Mouse (Mus musculus): ENCODE data around the gene Drosha. TPM values are rescaled to one million over a fixed set of nuclear protein-coding genes. Genes with fewer than 3 reads are reported as not detected.

Gene Drosha
- 81.4 and 87.4 TPM in 2 replicates for polyA plus RNA-seq (2014; fragmentation: Nextera tagmentation; extraction: Ambion mirVana)

DNA sequence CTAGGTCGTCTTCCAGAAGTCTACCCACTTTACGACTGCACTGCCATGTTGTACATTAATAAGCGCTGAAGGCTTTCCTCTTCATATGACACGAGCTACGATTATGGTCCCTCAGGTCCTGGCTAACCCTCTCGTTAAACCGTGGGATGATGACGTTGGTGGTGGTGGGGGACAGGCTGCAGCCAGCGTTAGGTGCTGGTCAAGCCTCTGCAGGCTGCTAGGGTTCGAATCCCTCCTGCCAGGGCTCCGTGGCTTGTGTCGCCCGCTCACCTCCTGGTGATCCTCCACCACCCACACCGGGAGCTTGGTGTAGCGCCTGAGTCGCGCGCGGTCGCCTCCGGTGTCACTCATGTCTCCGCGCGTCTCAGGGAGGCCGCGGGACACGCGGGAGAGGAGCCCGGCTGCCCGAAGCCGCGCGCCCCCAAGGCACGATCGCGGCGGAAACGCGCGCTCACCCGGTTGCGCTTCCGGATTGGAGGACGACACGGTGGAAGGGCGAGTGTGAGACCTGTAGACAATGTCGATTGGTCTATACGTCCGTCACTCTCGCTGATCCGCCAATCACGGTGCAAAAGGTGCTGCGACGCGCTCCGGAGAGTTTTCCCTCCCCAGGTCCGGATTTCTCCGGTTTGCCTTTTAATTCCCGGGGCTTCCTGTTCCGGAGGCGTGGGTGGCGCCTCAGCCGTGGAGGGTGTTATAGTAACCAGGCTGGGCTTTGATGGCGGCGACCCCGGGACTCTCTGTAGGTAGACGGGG is at the start of gene Drosha, which contains the start of gene 6030458C11Rik:
Drosha (plus strand) TSS at position 619 of the 756 bp plus-strand sequence.
6030458C11Rik (minus strand) TSS at position 453 of the 756 bp plus-strand sequence.
- Histone ChIP-seq H3K4me2 (ENCODE audit: low read depth, severe bottlenecking) (peak within 1 kb of the TSS; percentile 65), H3K4me1 (ENCODE audit: control insufficient read depth, insufficient read depth, low read length) (peaks cover 11% of the 10 kb centered on the region), H3K4me3 (ENCODE audit: low read depth, low read length) (peak within 1 kb of the TSS; percentile 78), H3K27me3 (ENCODE audit: control insufficient read depth, insufficient read depth, low read length) (no peaks in the 10 kb centered on the region), H3K36me3 (ENCODE audit: control insufficient read depth, insufficient read depth, low read length) (peaks cover 14% of the 10 kb centered on the region), H3K27ac (replicated peaks; ENCODE audit: low read depth, low read length) (peak within 1 kb of the TSS; percentile 64), H3K9me3 (ENCODE audit: control insufficient read depth, low read length) (no peaks in the 10 kb centered on the region), H3K9ac (ENCODE audit: low read length) (peak within 1 kb of the TSS; percentile 83)
- peak; percentile 100 for ATAC-seq (ENCODE audit: insufficient number of reproducible peaks, low FRiP score, low TSS enrichment, low read depth)
- peak; percentile 99 for DNase-seq (ENCODE audit: low spot score)
- WGBS: under 1% methylated on average over 67 of the region's 67 CpGs

DNA sequence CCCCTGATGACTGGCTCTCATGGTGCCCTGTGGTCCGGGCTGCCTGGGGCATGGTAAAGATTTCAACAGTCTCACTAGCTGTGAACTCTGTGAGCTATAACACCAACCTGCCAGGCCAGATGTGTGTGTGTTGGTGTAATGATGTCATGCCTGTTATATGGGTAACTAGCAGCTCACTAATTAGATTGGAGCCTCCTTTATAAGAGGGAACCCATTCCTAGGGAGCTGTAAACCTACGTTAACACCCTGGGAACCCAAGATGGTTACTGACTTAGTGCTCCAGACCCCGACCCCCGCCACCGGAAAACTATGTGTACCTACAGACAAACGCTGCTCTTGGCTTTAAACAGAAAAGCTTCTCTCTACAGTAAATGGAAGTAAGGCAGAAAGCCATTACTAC is 43.3 kb upstream of the Drosha start:
- 49% methylated on average over 6 of the region's 6 CpGs for WGBS
- ATAC-seq (ENCODE audit: insufficient number of reproducible peaks, low FRiP score, low TSS enrichment, low read depth): peak; percentile 44; the same call in 1 of the 2 replicates
- Histone ChIP-seq H3K36me3 (ENCODE audit: control insufficient read depth, insufficient read depth, low read length) (no peaks in the 10 kb centered on the region), H3K27me3 (ENCODE audit: control insufficient read depth, insufficient read depth, low read length) (no peaks in the 10 kb centered on the region), H3K9me3 (ENCODE audit: control insufficient read depth, low read length) (peaks cover under 1% of the 10 kb centered on the region; the same call in 1 of the 2 replicates), H3K4me1 (ENCODE audit: control insufficient read depth, insufficient read depth, low read length) (no peaks in the 10 kb centered on the region), H3K27ac (replicated peaks; ENCODE audit: low read depth, low read length) (no peak overlapping the region), H3K9ac (ENCODE audit: low read length) (no peak overlapping the region), H3K4me3 (ENCODE audit: low read depth, low read length) (no peak overlapping the region), H3K4me2 (ENCODE audit: low read depth, severe bottlenecking) (no peak overlapping the region)
- no peak for DNase-seq (ENCODE audit: low spot score)

GRCm38 (mm10) chr15:12781729-12782326 is 42.8 kb upstream of the Drosha start:
- no peak overlapping the region for H3K4me3 ChIP-seq (ENCODE audit: low read depth, low read length)

DNA sequence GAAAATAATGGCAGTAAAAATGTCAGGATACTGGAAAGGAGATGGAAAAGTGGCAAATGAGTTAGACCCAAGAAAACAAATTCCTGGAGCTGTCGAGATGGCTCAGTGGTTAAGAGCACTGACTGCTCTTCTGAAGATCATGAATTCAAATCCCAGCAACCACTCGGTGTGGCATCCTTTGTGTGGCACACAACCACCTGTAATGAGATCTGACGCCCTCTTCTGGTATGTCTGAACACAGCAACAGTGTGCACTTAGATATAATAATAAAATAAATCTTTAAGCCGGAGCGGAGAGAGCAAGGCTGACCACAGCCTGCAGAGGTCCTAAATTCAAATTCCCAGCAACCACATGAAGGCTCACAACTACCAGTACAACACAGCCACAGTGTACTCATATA is 36.1 kb upstream of the Drosha start:
- DNase-seq (ENCODE audit: low spot score): no peak
- WGBS: 78% methylated on average over 5 of the region's 5 CpGs
- no peaks in the 10 kb centered on the region for H3K36me3 ChIP-seq (ENCODE audit: control insufficient read depth, insufficient read depth, low read length)
- no peak overlapping the region for H3K9ac ChIP-seq (ENCODE audit: low read length)
- no peak for ATAC-seq (ENCODE audit: insufficient number of reproducible peaks, low FRiP score, low TSS enrichment, low read depth)
- H3K9me3 ChIP-seq (ENCODE audit: control insufficient read depth, low read length): no peaks in the 10 kb centered on the region
- no peak overlapping the region for H3K4me2 ChIP-seq (ENCODE audit: low read depth, severe bottlenecking)
- H3K4me1 ChIP-seq (ENCODE audit: control insufficient read depth, insufficient read depth, low read length): no peaks in the 10 kb centered on the region
- no peaks in the 10 kb centered on the region for H3K27me3 ChIP-seq (ENCODE audit: control insufficient read depth, insufficient read depth, low read length)
- H3K4me3 ChIP-seq (ENCODE audit: low read depth, low read length): no peak overlapping the region
- H3K27ac ChIP-seq (replicated peaks; ENCODE audit: low read depth, low read length): no peak overlapping the region

More at GRCm38 (mm10) chr15:12781729-12782326, 42.8 kb upstream of the Drosha start:
- no peak for ATAC-seq (ENCODE audit: insufficient number of reproducible peaks, low FRiP score, low TSS enrichment, low read depth)
- H3K4me2 ChIP-seq (ENCODE audit: low read depth, severe bottlenecking): no peak overlapping the region
- H3K27me3 ChIP-seq (ENCODE audit: control insufficient read depth, insufficient read depth, low read length): no peaks in the 10 kb centered on the region
- WGBS: 64% methylated on average over 12 of the region's 16 CpGs
- no peak overlapping the region for H3K9ac ChIP-seq (ENCODE audit: low read length)
- H3K27ac ChIP-seq (replicated peaks; ENCODE audit: low read depth, low read length): no peak overlapping the region
- no peaks in the 10 kb centered on the region for H3K4me1 ChIP-seq (ENCODE audit: control insufficient read depth, insufficient read depth, low read length)
- DNase-seq (ENCODE audit: low spot score): no peak
- no peaks in the 10 kb centered on the region for H3K9me3 ChIP-seq (ENCODE audit: control insufficient read depth, low read length)
- H3K36me3 ChIP-seq (ENCODE audit: control insufficient read depth, insufficient read depth, low read length): no peaks in the 10 kb centered on the region

GRCm38 (mm10) chr15:12789406-12789867 is 35.2 kb upstream of the Drosha start:
- ATAC-seq (ENCODE audit: insufficient number of reproducible peaks, low FRiP score, low TSS enrichment, low read depth): peak; percentile 26; the same call in 1 of the 2 replicates
- H3K4me1 ChIP-seq (ENCODE audit: control insufficient read depth, insufficient read depth, low read length): no peaks in the 10 kb centered on the region
- H3K36me3 ChIP-seq (ENCODE audit: control insufficient read depth, insufficient read depth, low read length): no peaks in the 10 kb centered on the region
- H3K4me3 ChIP-seq (ENCODE audit: low read depth, low read length): no peak overlapping the region
- no peaks in the 10 kb centered on the region for H3K9me3 ChIP-seq (ENCODE audit: control insufficient read depth, low read length)
- 35% methylated on average over 10 of the region's 10 CpGs for WGBS
- no peak overlapping the region for H3K9ac ChIP-seq (ENCODE audit: low read length)
- no peak overlapping the region for H3K4me2 ChIP-seq (ENCODE audit: low read depth, severe bottlenecking)
- H3K27me3 ChIP-seq (ENCODE audit: control insufficient read depth, insufficient read depth, low read length): no peaks in the 10 kb centered on the region
- no peak for DNase-seq (ENCODE audit: low spot score)
- no peak overlapping the region for H3K27ac ChIP-seq (replicated peaks; ENCODE audit: low read depth, low read length)

GRCm38 (mm10) chr15:12794311-12794710 is 30.3 kb upstream of the Drosha start:
- WGBS: 75% methylated on average over 6 of the region's 6 CpGs
- H3K9me3 ChIP-seq (ENCODE audit: control insufficient read depth, low read length): no peaks in the 10 kb centered on the region

GRCm38 (mm10) chr15:12795457-12795894 is 29.1 kb upstream of the Drosha start:
- Histone ChIP-seq H3K4me2 (ENCODE audit: low read depth, severe bottlenecking) (no peak overlapping the region), H3K27me3 (ENCODE audit: control insufficient read depth, insufficient read depth, low read length) (no peaks in the 10 kb centered on the region), H3K4me1 (ENCODE audit: control insufficient read depth, insufficient read depth, low read length) (no peaks in the 10 kb centered on the region), H3K27ac (replicated peaks; ENCODE audit: low read depth, low read length) (no peak overlapping the region), H3K4me3 (ENCODE audit: low read depth, low read length) (no peak overlapping the region), H3K9ac (ENCODE audit: low read length) (no peak overlapping the region), H3K36me3 (ENCODE audit: control insufficient read depth, insufficient read depth, low read length) (no peaks in the 10 kb centered on the region), H3K9me3 (ENCODE audit: control insufficient read depth, low read length) (no peaks in the 10 kb centered on the region)
- DNase-seq (ENCODE audit: low spot score): peak; percentile 76
- ATAC-seq (ENCODE audit: insufficient number of reproducible peaks, low FRiP score, low TSS enrichment, low read depth): no peak
- 4% methylated on average over 2 of the region's 2 CpGs for WGBS

More at GRCm38 (mm10) chr15:12794311-12794710, 30.3 kb upstream of the Drosha start:
- ATAC-seq (ENCODE audit: insufficient number of reproducible peaks, low FRiP score, low TSS enrichment, low read depth) (no peak), DNase-seq (ENCODE audit: low spot score) (no peak)
- Histone ChIP-seq H3K36me3 (ENCODE audit: control insufficient read depth, insufficient read depth, low read length) (no peaks in the 10 kb centered on the region), H3K4me3 (ENCODE audit: low read depth, low read length) (no peak overlapping the region), H3K27me3 (ENCODE audit: control insufficient read depth, insufficient read depth, low read length) (no peaks in the 10 kb centered on the region), H3K4me1 (ENCODE audit: control insufficient read depth, insufficient read depth, low read length) (no peaks in the 10 kb centered on the region), H3K4me2 (ENCODE audit: low read depth, severe bottlenecking) (no peak overlapping the region), H3K9ac (ENCODE audit: low read length) (no peak overlapping the region), H3K27ac (replicated peaks; ENCODE audit: low read depth, low read length) (no peak overlapping the region)

DNA sequence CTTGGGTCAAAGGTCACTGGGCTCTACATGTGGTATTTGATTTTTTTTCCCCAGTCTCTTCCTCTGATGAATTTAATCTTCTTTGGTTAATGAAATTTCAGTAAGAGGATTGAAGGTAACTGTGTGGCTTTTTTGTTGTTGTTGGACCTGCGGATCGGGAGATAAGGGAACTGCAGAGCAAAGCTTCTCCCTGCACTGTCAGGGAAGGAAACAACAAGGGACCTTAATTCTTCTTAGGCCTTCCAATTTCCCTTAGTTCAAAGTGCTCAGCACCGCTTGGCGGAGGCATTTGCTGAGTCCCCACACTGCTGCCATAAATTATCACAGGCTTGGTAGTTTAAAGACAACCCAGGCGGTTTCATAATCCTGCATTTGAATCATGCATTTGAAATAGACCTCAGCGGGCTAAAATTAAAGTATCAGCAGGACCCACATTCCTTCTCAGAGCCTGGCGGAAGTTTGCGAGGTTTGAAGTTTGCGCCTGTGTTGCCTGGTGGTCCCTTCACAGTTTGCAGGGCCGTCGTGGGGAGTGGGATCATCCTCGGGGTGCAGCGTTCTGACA is 28.6 kb upstream of the Drosha start:
- Histone ChIP-seq H3K36me3 (ENCODE audit: control insufficient read depth, insufficient read depth, low read length) (no peaks in the 10 kb centered on the region), H3K9ac (ENCODE audit: low read length) (no peak overlapping the region), H3K4me1 (ENCODE audit: control insufficient read depth, insufficient read depth, low read length) (no peaks in the 10 kb centered on the region), H3K27ac (replicated peaks; ENCODE audit: low read depth, low read length) (no peak overlapping the region), H3K27me3 (ENCODE audit: control insufficient read depth, insufficient read depth, low read length) (no peaks in the 10 kb centered on the region), H3K4me3 (ENCODE audit: low read depth, low read length) (no peak overlapping the region), H3K4me2 (ENCODE audit: low read depth, severe bottlenecking) (no peak overlapping the region), H3K9me3 (ENCODE audit: control insufficient read depth, low read length) (no peaks in the 10 kb centered on the region)
- ATAC-seq (ENCODE audit: insufficient number of reproducible peaks, low FRiP score, low TSS enrichment, low read depth) (no peak), DNase-seq (ENCODE audit: low spot score) (no peak)
- WGBS: 34% methylated on average over 13 of the region's 13 CpGs
